Mouse (Mus musculus): ENCODE measurements around the gene Aacs. TPM values are rescaled to one million over a fixed set of nuclear protein-coding genes. Genes with fewer than 3 reads are reported as not detected.

The Aacs gene
- 27.6 TPM for total RNA-seq (2023)

GRCm38 (mm10) chr5:125475601-125476285, at the start of gene Aacs:
Gene Aacs, plus strand, starts transcription at chr5:125475814.

DNA sequence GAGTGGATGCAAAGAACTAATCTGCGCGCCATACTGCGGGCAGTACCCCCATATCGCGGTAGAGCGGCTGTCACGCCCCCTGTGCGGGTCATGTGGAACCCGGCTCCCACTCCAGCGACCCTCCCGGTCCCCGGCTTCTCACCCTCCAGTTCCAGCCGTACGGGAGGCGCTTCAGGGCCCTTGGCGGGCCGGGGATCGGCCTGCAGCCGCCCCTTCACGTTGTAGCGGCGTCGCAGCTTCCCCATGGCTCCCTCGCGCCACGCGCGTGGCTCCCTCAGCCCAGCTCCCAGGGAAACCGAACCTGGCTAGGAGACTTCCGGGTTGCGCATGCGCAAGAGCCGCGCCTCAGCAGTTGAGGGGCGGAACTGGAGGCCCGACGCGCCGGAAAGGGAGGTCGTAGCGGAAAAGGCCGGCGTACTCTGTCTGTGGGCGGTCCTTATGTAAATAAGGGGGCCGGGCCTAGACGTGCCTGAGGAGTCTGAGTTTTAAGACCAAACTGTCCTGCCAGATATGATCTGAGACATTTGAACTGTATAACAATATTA, 41.7 kb upstream of the Aacs start, which contains the start of gene Dhx37:
TSS of gene Dhx37 (minus strand) at position 329 of the 545 bp plus-strand sequence.

GRCm38 (mm10) chr5:125441234-125442114, 34.1 kb upstream of the Aacs start, which contains the start of gene Bri3bp:
Gene Bri3bp, plus strand, starts transcription at chr5:125441568.

GRCm38 (mm10) chr5:125531634-125532033, 56.0 kb downstream of the Aacs start, which contains the start of gene Tmem132b:
Gene Tmem132b, plus strand, starts transcription at chr5:125531774.

Other genes starting within 250 kb of the Aacs start
- gene Scarb1, start 134.7 kb upstream of the Aacs start, total RNA-seq (2023) = 19.5 TPM
- gene Gm10382, start 86.5 kb upstream of the Aacs start, total RNA-seq (2023) = not detected
- gene Ubc, start 85.6 kb upstream of the Aacs start, total RNA-seq (2023) = 1,533 TPM
- gene Dhx37, start 41.7 kb upstream of the Aacs start, total RNA-seq (2023) = 22.5 TPM
- gene Bri3bp, start 34.2 kb upstream of the Aacs start, total RNA-seq (2023) = 19.1 TPM
- 1.3 TPM for gene Tmem132b, start 56.0 kb downstream of the Aacs start, total RNA-seq (2023)